Mouse (Mus musculus): ENCODE measurements around the gene Vangl2.
"Not testable (repeated sequence)": the region's sequence is repeated elsewhere in the genome, so short reads cannot be mapped to it uniquely, and the experiment has no call there.

Gene Vangl2

GRCm38 (mm10) chr1:171998820-171999597 lies 29.2 kb downstream of the Vangl2 start:
- no peak for DNase-seq

GRCm38 (mm10) chr1:171996701-171997100 lies 31.5 kb downstream of the Vangl2 start:
- no peak for DNase-seq

GRCm38 (mm10) chr1:171994918-171995715 lies 33.1 kb downstream of the Vangl2 start:
- no peak for DNase-seq

- DNase-seq, result no peak
Observed at GRCm38 (mm10) chr1:171994501-171994900, 33.7 kb downstream of the Vangl2 start.

- no peak for DNase-seq
Observed at GRCm38 (mm10) chr1:171992901-171993530, 35.2 kb downstream of the Vangl2 start.

GRCm38 (mm10) chr1:171991883-171992282 lies 36.4 kb downstream of the Vangl2 start:
- DNase-seq, result no peak

GRCm38 (mm10) chr1:171984121-171984520 lies 44.1 kb downstream of the Vangl2 start:
- DNase-seq, result no peak

GRCm38 (mm10) chr1:171983372-171984001 lies 44.8 kb downstream of the Vangl2 start:
- no peak for DNase-seq

- no peak for DNase-seq
Observed at GRCm38 (mm10) chr1:171982740-171983139, 45.5 kb downstream of the Vangl2 start.

- DNase-seq, result no peak
Observed at GRCm38 (mm10) chr1:171982170-171982569, 46.1 kb downstream of the Vangl2 start.

- no peak for DNase-seq
Observed at GRCm38 (mm10) chr1:171979969-171980730, 48.1 kb downstream of the Vangl2 start.

GRCm38 (mm10) chr1:171977891-171978290 lies 50.4 kb downstream of the Vangl2 start:
- DNase-seq, result no peak

GRCm38 (mm10) chr1:171976826-171977539 lies 51.3 kb downstream of the Vangl2 start:
- DNase-seq, result no peak

- no peak for DNase-seq
Observed at GRCm38 (mm10) chr1:171975831-171976230, 52.4 kb downstream of the Vangl2 start.

- DNase-seq, result no peak
Observed at GRCm38 (mm10) chr1:171975377-171975776, 52.9 kb downstream of the Vangl2 start.

- not testable (repeated sequence) for DNase-seq
Observed at GRCm38 (mm10) chr1:171974361-171974760, 53.9 kb downstream of the Vangl2 start.

GRCm38 (mm10) chr1:171970854-171971586 lies 57.2 kb downstream of the Vangl2 start:
- DNase-seq, result no peak

GRCm38 (mm10) chr1:171969221-171969620 lies 59.0 kb downstream of the Vangl2 start:
- no peak for DNase-seq

GRCm38 (mm10) chr1:171966054-171966790 lies 62.0 kb downstream of the Vangl2 start:
- DNase-seq, result no peak

- no peak for DNase-seq
Observed at GRCm38 (mm10) chr1:171963613-171964012, 64.6 kb downstream of the Vangl2 start.
